24 mouse cellular contexts compared by ENCODE assay signal in genomic region chr6:55130631-55131030, GRCm38 (mm10). TPM values are rescaled to one million over a fixed set of nuclear protein-coding genes. Genes with fewer than 3 reads are reported as not detected.
DNase-seq lines count a peak whose midpoint lies in the region; ATAC-seq lines count a peak whose summit lies in the region.
"Had no signal": no experiment of that assay in that cellular context is flagged by ENCODE, and none has a peak within 500 bp of the region (broad histone marks: within the 10 kb centered on the region; RNA-seq: fewer than 3 reads in every experiment).

No protein-coding gene starts in this region.

- DNase-seq in embryo, embryonic 11 days = peak; percentile 9
- DNase-seq in embryo, embryonic 9.5 days (ENCODE audit: extremely low spot score) = no peak
- no peak for DNase-seq in heart, embryonic 10.5 days (ENCODE audit: low spot score)
- no peak for DNase-seq in heart, adult 11 months
- DNase-seq in NIH3T3 (ENCODE audit: low read depth) = peak; percentile 44
- DNase-seq in retina, postnatal 1 day = no peak
- no peak for DNase-seq in left cerebral cortex, adult 8-10 months (ENCODE audit: low spot score in 2 of 2)
- DNase-seq: cerebellum, adult 9-11 months; gastrocnemius, postnatal 25 days; kidney, postnatal 4 days; layer of hippocampus, adult 9-11 months; thymus, adult 18-20 months had no signal

- H3K36me3 ChIP-seq in heart, embryonic 10.5 days = no peaks in the 10 kb centered on the region
- H3K36me3 ChIP-seq in heart, embryonic 14.5 days (ENCODE audit: control insufficient read depth, insufficient read depth, low read length) = no peaks in the 10 kb centered on the region
- H3K36me3 ChIP-seq: embryonic facial prominence, embryonic 15.5 days; G1E; hindbrain, embryonic 15.5 days; kidney, embryonic 15.5 days; liver, embryonic 12.5 days; stomach, embryonic 15.5 days had no signal

- peaks cover 11% of the 10 kb centered on the region; the same call in 1 of the 2 replicates for H3K27me3 ChIP-seq in heart, embryonic 10.5 days (ENCODE audit: insufficient read depth, poor library complexity, severe bottlenecking)
- H3K27me3 ChIP-seq in heart, embryonic 14.5 days (ENCODE audit: control insufficient read depth, insufficient read depth, low read length) = no peaks in the 10 kb centered on the region
- H3K27me3 ChIP-seq: embryonic facial prominence, embryonic 15.5 days; hindbrain, embryonic 15.5 days; kidney, embryonic 15.5 days; liver, embryonic 12.5 days; stomach, embryonic 15.5 days had no signal

- H3K4me1 ChIP-seq in heart, embryonic 10.5 days = peaks cover 44% of the 10 kb centered on the region
- peaks cover 38 to 41% of the 10 kb centered on the region in 2 experiments for H3K4me1 ChIP-seq in heart, embryonic 14.5 days (ENCODE audit: control insufficient read depth in 2 of 2, insufficient read depth in 2 of 2, low read length in 2 of 2)
- H3K4me1 ChIP-seq: embryonic facial prominence, embryonic 15.5 days; hindbrain, embryonic 15.5 days; liver, embryonic 12.5 days; stomach, embryonic 15.5 days had no signal

- no peak overlapping the region for H3K4me3 ChIP-seq in heart, embryonic 10.5 days
- H3K4me3 ChIP-seq in heart, embryonic 14.5 days (ENCODE audit: control insufficient read depth in 1 of 2, insufficient read depth in 1 of 2, low read depth in 1 of 2, low read length in 2 of 2) = no peak overlapping the region
- H3K4me3 ChIP-seq: embryonic facial prominence, embryonic 15.5 days; hindbrain, embryonic 15.5 days; kidney, embryonic 15.5 days; liver, embryonic 12.5 days; stomach, embryonic 15.5 days had no signal

- peak overlapping the region; percentile 81; the same call in 1 of the 2 replicates for H3K27ac ChIP-seq in heart, embryonic 10.5 days
- peak overlapping the region; percentile 48 to 78 for H3K27ac ChIP-seq in heart, embryonic 14.5 days (replicated peaks in 1 of 2; ENCODE audit: control insufficient read depth in 1 of 2, insufficient read depth in 1 of 2, low read depth in 2 of 2, low read length in 2 of 2)
- H3K27ac ChIP-seq: embryonic facial prominence, embryonic 15.5 days; hindbrain, embryonic 15.5 days; kidney, embryonic 15.5 days; liver, embryonic 12.5 days; stomach, embryonic 15.5 days had no signal

- ATAC-seq in heart, embryonic 14.5 days (ENCODE audit: insufficient number of reproducible peaks, insufficient read depth, low FRiP score, low read depth) = no peak
- ATAC-seq: intestine, postnatal 0 days; liver, embryonic 12.5 days; midbrain, embryonic 16.5 days had no signal

- no peaks in the 10 kb centered on the region for H3K9me3 ChIP-seq in heart, embryonic 10.5 days
- no peaks in the 10 kb centered on the region for H3K9me3 ChIP-seq in heart, embryonic 14.5 days (ENCODE audit: control insufficient read depth, low read length)
- H3K9me3 ChIP-seq: embryonic facial prominence, embryonic 15.5 days; G1E; hindbrain, embryonic 15.5 days; kidney, embryonic 15.5 days; liver, embryonic 12.5 days; stomach, embryonic 15.5 days had no signal

- WGBS in heart, embryonic 10.5 days = 14% methylated on average over 6 of the region's 6 CpGs
- WGBS in heart, embryonic 14.5 days = 2% methylated on average over 6 of the region's 6 CpGs

- no peak overlapping the region for H3K9ac ChIP-seq in heart, embryonic 14.5 days (ENCODE audit: low read length)
- H3K9ac ChIP-seq: embryonic facial prominence, embryonic 15.5 days; hindbrain, embryonic 15.5 days; kidney, embryonic 15.5 days; liver, embryonic 12.5 days; stomach, embryonic 15.5 days had no signal

- H3K4me2 ChIP-seq in heart, embryonic 14.5 days (ENCODE audit: low read length) = peak overlapping the region; percentile 65
- H3K4me2 ChIP-seq: embryonic facial prominence, embryonic 15.5 days; hindbrain, embryonic 15.5 days; kidney, embryonic 15.5 days; liver, embryonic 12.5 days; stomach, embryonic 15.5 days had no signal

RNA-seq across cellular contexts. Expression of gene Crhr2, which starts 2.2 kb away (rescaled TPM):
- 2.4 and 5.0 TPM in 2 replicates for polyA plus RNA-seq in heart, embryonic 10.5 days (2016; fragmentation: Nextera tagmentation; extraction: Ambion mirVana)
- polyA plus RNA-seq in heart, embryonic 14.5 days (2014; fragmentation: Nextera tagmentation; extraction: Ambion mirVana) = 10.0 and 12.4 TPM in 2 replicates
- total RNA-seq in left cerebral cortex, adult 8-10 months (2022) = 1 to 10 TPM; 2.5 to 3.3 (median 2.7) TPM
- total RNA-seq: megakaryocyte-erythroid progenitor cell, adult 5-6 weeks; neutrophil, adult 5-6 weeks had no signal
- polyA plus RNA-seq: G1E; limb, embryonic 11.5 days had no signal

RNA-seq across cellular contexts. Expression of gene Inmt, which starts 44.2 kb away (rescaled TPM):
- polyA plus RNA-seq in heart, embryonic 10.5 days (2016; fragmentation: Nextera tagmentation; extraction: Ambion mirVana) = 0.20 TPM in 1 of 2 replicates, not detected in the other
- polyA plus RNA-seq in heart, embryonic 14.5 days (2014; fragmentation: Nextera tagmentation; extraction: Ambion mirVana) = 0.24 TPM in 1 of 2 replicates, not detected in the other
- total RNA-seq in left cerebral cortex, adult 8-10 months (2022) = 1 to 10 TPM; 2.8 to 6.3 (median 4.6) TPM
- total RNA-seq: G1E; megakaryocyte-erythroid progenitor cell, adult 5-6 weeks; neutrophil, adult 5-6 weeks had no signal
- polyA plus RNA-seq: G1E; hindbrain, embryonic 15.5 days; midbrain, embryonic 16.5 days had no signal

Comparison
In these comparisons a context has a peak if more than half of its experiments do, and no peak if none do; other contexts are left out.
1. DNase-seq: peak in embryo, embryonic 11 days (single experiment) and NIH3T3 (single experiment); none in embryo, embryonic 9.5 days (single experiment), heart, embryonic 10.5 days (single experiment), heart, adult 11 months (single experiment), retina, postnatal 1 day (single experiment) and left cerebral cortex, adult 8-10 months (0 of 2).